Mouse (Mus musculus): Measurements from ENCODE around the gene Kctd11.

DNA sequence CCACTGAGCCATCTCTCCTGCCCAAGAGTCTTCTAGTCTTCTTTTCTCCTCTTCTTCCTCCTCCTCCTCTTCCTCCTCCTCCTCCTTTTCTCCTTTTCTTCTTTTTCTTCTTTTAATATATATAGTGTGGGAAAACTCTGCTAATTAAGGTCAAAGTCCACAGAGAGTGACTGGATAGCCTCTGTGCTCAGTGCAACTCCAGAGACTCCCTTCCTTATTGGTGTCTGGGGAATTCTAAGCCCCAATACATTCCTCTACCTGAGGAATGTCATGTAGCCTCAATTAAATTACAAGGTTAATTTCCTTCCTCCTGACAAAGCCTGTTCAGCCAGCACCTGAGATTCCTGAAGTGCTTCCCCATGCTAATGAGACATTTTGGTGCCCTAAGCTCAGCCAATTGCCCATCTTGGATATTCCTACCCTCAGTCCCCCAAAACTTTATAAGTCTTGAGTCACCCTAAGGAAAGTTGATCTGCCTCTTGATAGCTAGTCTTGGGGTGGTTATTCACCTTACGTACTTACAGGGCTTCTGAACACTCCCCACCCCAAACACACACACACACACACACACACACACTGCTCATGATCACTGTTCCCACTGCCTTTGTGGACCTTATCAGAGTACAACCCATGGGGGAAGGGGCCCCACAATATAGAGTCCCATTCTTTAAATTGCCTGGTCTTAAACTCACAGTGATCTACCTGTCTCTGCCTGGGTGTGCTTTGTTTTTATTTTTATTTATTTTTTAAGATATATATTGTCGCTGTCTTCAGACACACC, 10.7 kb downstream of the Kctd11 start:
- TF ChIP-seq POLR2A (IDR thresholded peaks at IDR 0.05; ENCODE audit: extremely low read depth, insufficient read depth, low read length) (no peak), CTCF (IDR thresholded peaks at IDR 0.05; ENCODE audit: low read depth, low read length) (no peak)

Data from liver, adult 2 months (tissue).